ENCODE assay signal across 21 mouse cellular contexts in genomic region chr12:114612108-114612507, GRCm38 (mm10).
DNase-seq lines count a peak whose midpoint lies in the region; ATAC-seq and TF ChIP-seq lines count a peak whose summit lies in the region.
"Had no signal": no experiment of that assay in that cellular context is flagged by ENCODE, and none has a peak within 500 bp of the region (broad histone marks: within the 10 kb centered on the region; RNA-seq: fewer than 3 reads in every experiment).

No protein-coding gene starts in this region.

- no peaks in the 10 kb centered on the region for H3K4me1 ChIP-seq in kidney, adult 2 months (ENCODE audit: control insufficient read depth, insufficient read depth, low read length)
- no peaks in the 10 kb centered on the region for H3K4me1 ChIP-seq in kidney, embryonic 16.5 days (ENCODE audit: insufficient read depth, low read length)
- no peaks in the 10 kb centered on the region for H3K4me1 ChIP-seq in hindbrain, embryonic 12.5 days
- H3K4me1 ChIP-seq: forebrain, embryonic 12.5 days; hindbrain, embryonic 10.5 days; midbrain, embryonic 15.5 days had no signal

- H3K27ac ChIP-seq in kidney, adult 2 months (ENCODE audit: insufficient read depth, low read depth, low read length) = no peak overlapping the region
- no peak overlapping the region for H3K27ac ChIP-seq in kidney, embryonic 16.5 days (ENCODE audit: low read length)
- H3K27ac ChIP-seq in hindbrain, embryonic 12.5 days = no peak overlapping the region
- H3K27ac ChIP-seq: forebrain, embryonic 12.5 days; heart, adult 2 months; hindbrain, embryonic 10.5 days; midbrain, embryonic 15.5 days had no signal

- no peak overlapping the region for H3K9ac ChIP-seq in kidney, embryonic 16.5 days (replicated peaks; ENCODE audit: low read length)
- no peak overlapping the region for H3K9ac ChIP-seq in hindbrain, embryonic 12.5 days
- H3K9ac ChIP-seq: forebrain, embryonic 12.5 days; midbrain, embryonic 15.5 days had no signal

- no peak for TF ChIP-seq CTCF in kidney, adult 2 months (conservative IDR thresholded peaks at IDR 0.05; ENCODE audit: insufficient read depth, insufficient read length, low read depth, low read length)

- DNase-seq in CD4-positive helper T cell, adult 2 months (ENCODE audit: low read depth, low spot score) = peak; percentile 31
- DNase-seq in thymus, postnatal 10 days (ENCODE audit: low spot score in 2 of 2) = peak; percentile 66
- DNase-seq in kidney, adult 2 months = no peak
- DNase-seq in frontal cortex, postnatal 10 days (ENCODE audit: low spot score in 2 of 2) = no peak
- DNase-seq: adrenal gland, postnatal 36 days; cerebellum, adult 18-20 months; cerebellum, postnatal 25 days; gastrocnemius, postnatal 10 days; heart, adult 2 months; kidney, adult 9 months; liver; right cerebral cortex, postnatal 4 days had no signal

- peaks cover 23% of the 10 kb centered on the region for H3K9me3 ChIP-seq in kidney, embryonic 16.5 days (ENCODE audit: low read length)
- H3K9me3 ChIP-seq in hindbrain, embryonic 12.5 days (replicated peaks) = peaks cover 33% of the 10 kb centered on the region

- no peaks in the 10 kb centered on the region for H3K27me3 ChIP-seq in kidney, adult 2 months (replicated peaks; ENCODE audit: control insufficient read depth, insufficient read depth, low read length)
- no peaks in the 10 kb centered on the region for H3K27me3 ChIP-seq in kidney, embryonic 16.5 days (ENCODE audit: insufficient read depth, low read length)
- H3K27me3 ChIP-seq in hindbrain, embryonic 12.5 days = no peaks in the 10 kb centered on the region
- H3K27me3 ChIP-seq: forebrain, embryonic 12.5 days; midbrain, embryonic 15.5 days; Patski had no signal

- H3K4me3 ChIP-seq in kidney, adult 2 months (ENCODE audit: insufficient read depth, low read depth, low read length) = no peak overlapping the region
- H3K4me3 ChIP-seq in kidney, embryonic 16.5 days (ENCODE audit: low read length) = no peak overlapping the region
- no peak overlapping the region for H3K4me3 ChIP-seq in hindbrain, embryonic 12.5 days
- H3K4me3 ChIP-seq: forebrain, embryonic 12.5 days; heart, adult 2 months; hindbrain, embryonic 10.5 days; midbrain, embryonic 15.5 days had no signal

- H3K4me2 ChIP-seq in kidney, embryonic 16.5 days (replicated peaks; ENCODE audit: low read depth, low read length) = no peak overlapping the region
- no peak overlapping the region for H3K4me2 ChIP-seq in hindbrain, embryonic 12.5 days (replicated peaks)
- H3K4me2 ChIP-seq: forebrain, embryonic 12.5 days; midbrain, embryonic 15.5 days had no signal

- ATAC-seq in activated CD4-positive, CD25-positive, alpha-beta regulatory T cell, adult 4 months = peak; percentile 79
- peak; percentile 70 for ATAC-seq in megakaryocyte progenitor cell, adult 5-6 weeks (replicated peaks; ENCODE audit: poor library complexity)
- no peak for ATAC-seq in kidney, embryonic 16.5 days (ENCODE audit: low FRiP score, low TSS enrichment)
- ATAC-seq in hindbrain, embryonic 12.5 days (ENCODE audit: low FRiP score) = no peak
- ATAC-seq: lung, postnatal 0 days; midbrain, embryonic 15.5 days; Patski had no signal

- no peaks in the 10 kb centered on the region for H3K36me3 ChIP-seq in kidney, adult 2 months (ENCODE audit: control insufficient read depth, insufficient read depth, low read length)
- H3K36me3 ChIP-seq in kidney, embryonic 16.5 days (ENCODE audit: insufficient read depth, low read length) = no peaks in the 10 kb centered on the region
- H3K36me3 ChIP-seq in hindbrain, embryonic 12.5 days = no peaks in the 10 kb centered on the region
- H3K36me3 ChIP-seq: forebrain, embryonic 12.5 days; hindbrain, embryonic 10.5 days; midbrain, embryonic 15.5 days had no signal

- no peak for TF ChIP-seq POLR2A in kidney, adult 2 months (IDR thresholded peaks at IDR 0.05; ENCODE audit: low read depth, low read length)

- WGBS in kidney, adult 2 months = 66% methylated on average over 2 of the region's 2 CpGs
- WGBS in kidney, embryonic 16.5 days = 61% methylated on average over 2 of the region's 2 CpGs
- WGBS in hindbrain, embryonic 12.5 days = 81% methylated on average over 2 of the region's 2 CpGs

Comparison
In these comparisons a context has a peak if more than half of its experiments do, and no peak if none do; other contexts are left out.
1. DNase-seq: peak in CD4-positive helper T cell, adult 2 months (single experiment) and thymus, postnatal 10 days (2 of 2); none in kidney, adult 2 months (single experiment) and frontal cortex, postnatal 10 days (0 of 2).
2. ATAC-seq: peak in activated CD4-positive, CD25-positive, alpha-beta regulatory T cell, adult 4 months (single experiment) and megakaryocyte progenitor cell, adult 5-6 weeks (single experiment); none in kidney, embryonic 16.5 days (single experiment) and hindbrain, embryonic 12.5 days (single experiment).